Mouse (Mus musculus): ENCODE results near the gene Mpp2. TPM values are rescaled to one million over a fixed set of nuclear protein-coding genes. Genes with fewer than 3 reads are reported as not detected.

Gene Mpp2
- polyA plus RNA-seq, 1 experiment from 2014 or later, result 24.9 TPM

- H3K27ac ChIP-seq, result no peak overlapping the region
- H3K27me3 ChIP-seq, result no peaks in the 10 kb centered on the region
- WGBS, result 65% methylated on average over 9 of the region's 9 CpGs
- ATAC-seq (ENCODE audit: low FRiP score), result no peak
- no peak overlapping the region for H3K4me2 ChIP-seq
- peaks cover 35% of the 10 kb centered on the region for H3K4me1 ChIP-seq (replicated peaks)
- H3K4me3 ChIP-seq, result no peak overlapping the region
- no peak overlapping the region for H3K9ac ChIP-seq
- no peaks in the 10 kb centered on the region for H3K9me3 ChIP-seq
- H3K36me3 ChIP-seq, result peaks cover 51% of the 10 kb centered on the region
Measured at GRCm38 (mm10) chr11:102019736-102020135, 68.6 kb downstream of the Mpp2 start.

- no peak overlapping the region for H3K4me2 ChIP-seq
- no peak for ATAC-seq (ENCODE audit: low FRiP score)
- 90% methylated on average over 1 of the region's 1 CpGs for WGBS
- no peaks in the 10 kb centered on the region for H3K27me3 ChIP-seq
- peaks cover 64% of the 10 kb centered on the region for H3K36me3 ChIP-seq
- H3K9ac ChIP-seq, result peak overlapping the region; percentile 8; the same call in 1 of the 2 replicates
- no peak overlapping the region for H3K27ac ChIP-seq
- no peaks in the 10 kb centered on the region for H3K9me3 ChIP-seq
- H3K4me1 ChIP-seq (replicated peaks), result peaks cover 20% of the 10 kb centered on the region
- H3K4me3 ChIP-seq, result no peak overlapping the region
Measured at GRCm38 (mm10) chr11:102016136-102016535, 72.2 kb downstream of the Mpp2 start.

- Histone ChIP-seq H3K4me1 (replicated peaks) (peaks cover 25% of the 10 kb centered on the region), H3K4me3 (no peak overlapping the region), H3K27me3 (no peaks in the 10 kb centered on the region), H3K9me3 (no peaks in the 10 kb centered on the region), H3K4me2 (no peak overlapping the region), H3K36me3 (peaks cover 68% of the 10 kb centered on the region), H3K27ac (peak overlapping the region; percentile 40), H3K9ac (peak overlapping the region; percentile 39; the same call in 1 of the 2 replicates)
- WGBS, result 53% methylated on average over 6 of the region's 6 CpGs
- no peak for ATAC-seq (ENCODE audit: low FRiP score)
Measured at GRCm38 (mm10) chr11:102015472-102015871, 72.8 kb downstream of the Mpp2 start.

GRCm38 (mm10) chr11:102013201-102013600 is 75.1 kb downstream of the Mpp2 start:
- peaks cover 32% of the 10 kb centered on the region for H3K4me1 ChIP-seq (replicated peaks)
- peaks cover 84% of the 10 kb centered on the region for H3K36me3 ChIP-seq
- H3K27me3 ChIP-seq, result no peaks in the 10 kb centered on the region
- H3K9ac ChIP-seq, result no peak overlapping the region
- H3K9me3 ChIP-seq, result no peaks in the 10 kb centered on the region
- H3K4me2 ChIP-seq, result no peak overlapping the region
- no peak overlapping the region for H3K27ac ChIP-seq
- 88% methylated on average over 8 of the region's 8 CpGs for WGBS
- H3K4me3 ChIP-seq, result no peak overlapping the region
- no peak for ATAC-seq (ENCODE audit: low FRiP score)

- H3K9ac ChIP-seq, result no peak overlapping the region
- no peak overlapping the region for H3K4me3 ChIP-seq
- no peaks in the 10 kb centered on the region for H3K9me3 ChIP-seq
- ATAC-seq (ENCODE audit: low FRiP score), result no peak
- no peaks in the 10 kb centered on the region for H3K27me3 ChIP-seq
- WGBS, result 80% methylated on average over 8 of the region's 8 CpGs
- H3K4me1 ChIP-seq (replicated peaks), result peaks cover 34% of the 10 kb centered on the region
- no peak overlapping the region for H3K27ac ChIP-seq
- H3K4me2 ChIP-seq, result no peak overlapping the region
- peaks cover 86% of the 10 kb centered on the region for H3K36me3 ChIP-seq
Measured at GRCm38 (mm10) chr11:102011510-102011909, 76.8 kb downstream of the Mpp2 start.

GRCm38 (mm10) chr11:102010140-102010539 is 78.2 kb downstream of the Mpp2 start:
- Histone ChIP-seq H3K9ac (peak overlapping the region; percentile 3), H3K36me3 (peaks cover 83% of the 10 kb centered on the region)

GRCm38 (mm10) chr11:102008954-102009637 is 79.2 kb downstream of the Mpp2 start:
- Histone ChIP-seq H3K4me1 (replicated peaks) (peaks cover 25% of the 10 kb centered on the region), H3K9ac (0 out of 2 replicates have a peak overlapping the region, but pooled peaks have one; percentile 3), H3K27me3 (no peaks in the 10 kb centered on the region), H3K4me3 (no peak overlapping the region), H3K36me3 (peaks cover 83% of the 10 kb centered on the region), H3K9me3 (no peaks in the 10 kb centered on the region), H3K27ac (peak overlapping the region; percentile 90), H3K4me2 (no peak overlapping the region)
- ATAC-seq (ENCODE audit: low FRiP score), result no peak
- WGBS, result 83% methylated on average over 15 of the region's 15 CpGs

More at GRCm38 (mm10) chr11:102010140-102010539, 78.2 kb downstream of the Mpp2 start:
- WGBS, result 40% methylated on average over 13 of the region's 13 CpGs
- peak; percentile 57 for ATAC-seq (ENCODE audit: low FRiP score)
- no peak overlapping the region for H3K4me3 ChIP-seq
- H3K4me1 ChIP-seq (replicated peaks), result peaks cover 27% of the 10 kb centered on the region
- peak overlapping the region; percentile 10; the same call in 1 of the 2 replicates for H3K4me2 ChIP-seq
- peak overlapping the region; percentile 90 for H3K27ac ChIP-seq
- H3K9me3 ChIP-seq, result no peaks in the 10 kb centered on the region
- no peaks in the 10 kb centered on the region for H3K27me3 ChIP-seq

- Histone ChIP-seq H3K27ac (no peak overlapping the region), H3K36me3 (peaks cover 85% of the 10 kb centered on the region), H3K9ac (no peak overlapping the region), H3K9me3 (no peaks in the 10 kb centered on the region), H3K4me1 (replicated peaks) (peaks cover 25% of the 10 kb centered on the region), H3K27me3 (no peaks in the 10 kb centered on the region), H3K4me3 (no peak overlapping the region), H3K4me2 (no peak overlapping the region)
- no peak for ATAC-seq (ENCODE audit: low FRiP score)
- WGBS, result 94% methylated on average over 8 of the region's 8 CpGs
Measured at GRCm38 (mm10) chr11:102008372-102008771, 79.9 kb downstream of the Mpp2 start.

Other genes with a start within 250 kb of the Mpp2 start
- gene Meox1, start 194.1 kb downstream of the Mpp2 start, polyA plus RNA-seq (2015; fragmentation: Nextera tagmentation; extraction: Ambion mirVana), result 0.43 and 0.56 TPM in 2 replicates
- 0.42 TPM in 1 of 2 replicates, not detected in the other for gene Sost, start 121.5 kb downstream of the Mpp2 start, polyA plus RNA-seq (2015; fragmentation: Nextera tagmentation; extraction: Ambion mirVana)
- not detected in 2 replicates for gene Cfap97d1, start 104.2 kb downstream of the Mpp2 start, polyA plus RNA-seq (2015; fragmentation: Nextera tagmentation; extraction: Ambion mirVana)
- gene Dusp3, start 101.5 kb downstream of the Mpp2 start, polyA plus RNA-seq (2015; fragmentation: Nextera tagmentation; extraction: Ambion mirVana), result 15.4 and 16.0 TPM in 2 replicates
- gene Mpp3, start 60.1 kb downstream of the Mpp2 start, polyA plus RNA-seq (2015; fragmentation: Nextera tagmentation; extraction: Ambion mirVana), result 43.5 and 45.9 TPM in 2 replicates
- 0.38 and 0.53 TPM in 2 replicates for gene Cd300lg, start 47.0 kb downstream of the Mpp2 start, polyA plus RNA-seq (2015; fragmentation: Nextera tagmentation; extraction: Ambion mirVana)
- not detected in 2 replicates for gene Ppy, start 12.8 kb upstream of the Mpp2 start, polyA plus RNA-seq (2015; fragmentation: Nextera tagmentation; extraction: Ambion mirVana)
- gene Pyy, start 19.3 kb upstream of the Mpp2 start, polyA plus RNA-seq (2015; fragmentation: Nextera tagmentation; extraction: Ambion mirVana), result 3.3 and 7.5 TPM in 2 replicates
- not detected in 2 replicates for gene Nags, start 57.0 kb upstream of the Mpp2 start, polyA plus RNA-seq (2015; fragmentation: Nextera tagmentation; extraction: Ambion mirVana)
- 37.9 and 38.1 TPM in 2 replicates for gene Tmem101, start 67.9 kb upstream of the Mpp2 start, polyA plus RNA-seq (2015; fragmentation: Nextera tagmentation; extraction: Ambion mirVana)
- gene Lsm12, start 96.8 kb upstream of the Mpp2 start, polyA plus RNA-seq (2015; fragmentation: Nextera tagmentation; extraction: Ambion mirVana), result 144 and 148 TPM in 2 replicates
- gene G6pc3, start 101.1 kb upstream of the Mpp2 start, polyA plus RNA-seq (2015; fragmentation: Nextera tagmentation; extraction: Ambion mirVana), result 30.0 and 37.2 TPM in 2 replicates
- 82.0 and 85.4 TPM in 2 replicates for gene Hdac5, start 141.7 kb upstream of the Mpp2 start, polyA plus RNA-seq (2015; fragmentation: Nextera tagmentation; extraction: Ambion mirVana)
- gene BC030867, start 160.4 kb upstream of the Mpp2 start, polyA plus RNA-seq (2015; fragmentation: Nextera tagmentation; extraction: Ambion mirVana), result 3.8 TPM in 2 replicates
- not detected in 2 replicates for gene Asb16, start 180.2 kb upstream of the Mpp2 start, polyA plus RNA-seq (2015; fragmentation: Nextera tagmentation; extraction: Ambion mirVana)
- gene Tmub2, start 196.4 kb upstream of the Mpp2 start, polyA plus RNA-seq (2015; fragmentation: Nextera tagmentation; extraction: Ambion mirVana), result 81.3 and 82.8 TPM in 2 replicates
- 29.2 and 29.9 TPM in 2 replicates for gene Atxn7l3, start 208.1 kb upstream of the Mpp2 start, polyA plus RNA-seq (2015; fragmentation: Nextera tagmentation; extraction: Ambion mirVana)
- gene Ubtf, start 231.2 kb upstream of the Mpp2 start, polyA plus RNA-seq (2015; fragmentation: Nextera tagmentation; extraction: Ambion mirVana), result 77.1 and 82.7 TPM in 2 replicates